Mouse (Mus musculus) cerebellum, adult 11-12 months (tissue): ENCODE measurements around the gene Coasy.

ENCODE experiments used
- DNase-seq: peaks from one replicate; pipeline ENCODE4 v3.0.0; 2022

Coasy gene

GRCm38 (mm10) chr11:101095314-101096024 is 13.1 kb downstream of the Coasy start, which contains the start of gene Psmc3ip:
Gene Psmc3ip (minus strand): TSS chr11:101095436.
- DNase-seq: peak; percentile 95

DNA sequence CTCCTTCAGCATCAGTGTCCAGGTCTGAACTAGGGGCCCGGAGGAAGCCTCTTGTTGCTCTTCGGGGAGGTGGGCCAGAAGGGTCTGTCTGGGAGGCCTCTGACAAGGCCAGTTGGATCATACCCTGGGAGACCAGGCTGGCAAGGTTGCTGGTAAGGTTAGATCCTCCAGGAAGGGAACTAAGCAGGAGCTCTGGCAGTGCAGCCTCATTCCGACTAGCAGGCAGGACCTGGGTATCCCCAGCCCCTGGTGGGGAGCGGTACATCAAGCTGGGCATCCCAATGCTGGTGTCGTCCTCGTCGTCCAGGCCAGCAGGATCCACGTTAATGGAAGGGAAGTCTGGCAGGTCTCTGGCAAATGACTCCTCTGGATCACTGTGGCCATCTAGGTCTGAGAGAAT is 15.9 kb downstream of the Coasy start:
- DNase-seq: peak; percentile 24

DNA sequence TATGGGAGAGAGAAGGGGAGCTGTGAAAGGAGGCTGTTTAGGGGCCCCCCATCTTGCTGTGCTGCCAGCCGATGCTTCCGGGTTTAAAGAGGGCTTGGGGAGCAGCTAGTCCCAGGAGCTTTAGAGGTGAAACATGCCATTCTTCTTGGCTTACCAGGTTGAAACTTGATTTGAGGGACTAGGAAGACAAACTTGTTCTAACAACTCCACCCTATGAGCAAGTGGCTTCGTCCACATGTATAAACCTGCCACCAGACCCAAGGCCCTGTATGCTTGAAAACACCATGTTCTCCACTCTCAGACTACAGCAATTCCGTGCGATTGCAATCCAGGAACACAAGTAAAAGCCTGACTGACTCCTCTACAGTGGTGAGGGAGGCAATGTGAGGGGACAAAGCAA is 20.6 kb downstream of the Coasy start:
- no peak for DNase-seq

GRCm38 (mm10) chr11:101109351-101109750 is 27.0 kb downstream of the Coasy start:
- DNase-seq: peak; percentile 12

GRCm38 (mm10) chr11:101110708-101111107 is 28.3 kb downstream of the Coasy start:
- no peak for DNase-seq

DNA sequence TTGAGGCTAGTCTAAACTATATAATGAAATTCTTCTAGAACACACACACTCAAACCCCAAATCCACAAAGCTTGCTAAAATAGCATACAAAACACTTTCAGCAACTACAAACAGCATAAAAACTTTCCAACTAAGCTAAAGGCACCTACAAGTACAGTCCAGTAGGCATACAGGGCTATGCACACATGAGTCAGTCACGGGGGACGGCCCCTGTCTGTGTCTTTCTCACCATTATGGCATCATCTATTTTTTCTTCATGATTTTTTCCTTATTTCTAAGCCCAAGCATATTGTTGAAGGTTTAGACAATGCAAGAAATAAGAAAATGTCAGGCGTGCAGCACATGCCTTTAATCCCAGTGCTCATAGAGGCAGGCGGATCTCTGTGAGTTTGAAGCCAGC is 28.8 kb downstream of the Coasy start:
- DNase-seq: no peak

DNA sequence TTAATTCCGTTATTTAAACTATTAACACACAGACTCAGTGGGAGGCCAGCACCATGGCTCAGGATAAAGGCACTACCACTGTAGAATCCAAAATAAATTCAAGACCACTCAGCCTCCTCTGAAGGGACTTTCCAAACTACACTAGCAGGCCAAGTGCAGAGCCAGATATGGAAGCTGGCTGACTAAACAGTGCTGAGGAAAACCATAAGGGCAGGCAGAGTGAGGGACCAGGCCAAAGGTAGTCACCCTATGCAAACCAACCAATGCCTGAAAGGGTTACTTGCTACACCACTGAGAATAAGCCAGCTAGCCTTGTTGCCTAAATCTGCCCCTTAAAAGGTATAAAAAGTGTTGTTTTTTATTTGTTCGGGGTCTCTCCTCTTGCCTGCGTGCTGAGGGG is 29.8 kb downstream of the Coasy start:
- peak; percentile 6 for DNase-seq

GRCm38 (mm10) chr11:101115564-101115963 is 33.2 kb downstream of the Coasy start:
- DNase-seq: peak; percentile 2

GRCm38 (mm10) chr11:101118105-101118504 is 35.7 kb downstream of the Coasy start:
- DNase-seq: peak; percentile 21

DNA sequence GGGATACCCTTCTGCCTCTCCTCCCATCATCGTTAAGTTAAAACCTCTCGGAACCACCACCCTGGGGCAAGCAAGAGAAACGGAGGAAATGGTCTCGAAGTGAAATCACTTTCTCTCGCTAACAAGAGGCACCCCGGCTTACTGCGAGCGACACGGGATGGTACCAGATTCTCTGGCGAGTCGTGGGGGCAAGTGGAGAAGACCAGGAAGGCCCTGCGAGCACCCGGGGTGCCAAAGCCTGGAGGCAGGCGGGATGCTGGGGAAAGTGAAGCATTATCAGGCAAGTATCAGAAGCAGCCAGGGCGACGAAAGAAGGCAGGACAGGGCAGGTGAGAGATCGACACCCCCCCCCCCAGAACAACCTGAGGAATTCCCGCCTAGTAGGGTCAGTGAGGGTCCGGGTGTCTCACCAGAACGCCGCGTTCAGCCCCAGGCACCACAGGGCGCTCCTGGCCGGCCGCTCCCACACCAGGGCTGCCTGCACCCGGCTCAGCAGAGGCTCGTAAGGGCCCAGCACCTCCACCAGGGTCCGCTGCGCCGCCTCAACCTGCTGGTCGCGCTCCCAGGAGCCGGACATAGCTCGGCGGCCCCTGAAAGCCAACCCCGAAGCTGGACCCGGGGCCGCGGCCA is 36.9 kb downstream of the Coasy start:
- peak; percentile 27 for DNase-seq

DNA sequence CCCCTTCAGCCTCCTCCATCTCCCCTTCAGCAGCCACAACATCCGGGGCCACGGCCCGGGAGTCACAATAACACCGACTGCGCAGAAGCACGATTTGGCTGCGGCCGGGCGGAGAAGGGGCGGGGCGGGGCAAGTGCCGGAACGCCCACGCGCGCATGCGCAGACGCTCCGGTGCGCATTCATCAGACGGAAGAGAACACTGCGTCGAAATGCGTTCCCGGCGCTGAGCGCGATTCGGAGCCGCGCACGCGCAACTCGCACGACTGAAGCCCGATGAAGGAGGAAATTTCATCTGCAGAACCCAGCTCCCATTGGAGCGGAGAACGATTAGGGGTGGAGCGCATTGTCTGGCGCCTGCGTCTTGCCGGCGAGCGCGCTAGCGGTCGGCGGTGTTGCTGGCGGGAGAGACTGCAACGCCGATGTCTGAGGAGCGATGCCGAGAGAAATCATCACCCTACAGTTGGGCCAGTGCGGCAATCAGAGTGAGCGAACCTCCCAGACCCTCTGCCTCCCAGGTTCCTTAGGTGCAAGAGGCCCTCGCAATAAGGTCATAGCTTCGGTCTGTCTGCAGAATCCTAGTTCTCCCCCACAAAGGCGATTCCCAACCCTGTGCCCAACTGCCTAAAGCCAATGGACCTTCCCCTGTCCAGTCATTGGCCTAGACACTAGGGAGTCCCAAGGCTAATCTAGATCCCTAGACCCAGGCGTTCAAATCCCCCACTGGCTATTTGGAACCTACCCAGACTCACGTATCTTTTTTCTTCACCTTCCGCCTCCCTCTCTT is 37.6 kb downstream of the Coasy start, which contains the start of the genes Retreg3 and Tubg1:
Retreg3 (minus strand) TSS at position 133 of the 784 bp plus-strand sequence.
Tubg1 (plus strand) TSS at position 178 of the 784 bp plus-strand sequence.
- peak; percentile 99 for DNase-seq

DNA sequence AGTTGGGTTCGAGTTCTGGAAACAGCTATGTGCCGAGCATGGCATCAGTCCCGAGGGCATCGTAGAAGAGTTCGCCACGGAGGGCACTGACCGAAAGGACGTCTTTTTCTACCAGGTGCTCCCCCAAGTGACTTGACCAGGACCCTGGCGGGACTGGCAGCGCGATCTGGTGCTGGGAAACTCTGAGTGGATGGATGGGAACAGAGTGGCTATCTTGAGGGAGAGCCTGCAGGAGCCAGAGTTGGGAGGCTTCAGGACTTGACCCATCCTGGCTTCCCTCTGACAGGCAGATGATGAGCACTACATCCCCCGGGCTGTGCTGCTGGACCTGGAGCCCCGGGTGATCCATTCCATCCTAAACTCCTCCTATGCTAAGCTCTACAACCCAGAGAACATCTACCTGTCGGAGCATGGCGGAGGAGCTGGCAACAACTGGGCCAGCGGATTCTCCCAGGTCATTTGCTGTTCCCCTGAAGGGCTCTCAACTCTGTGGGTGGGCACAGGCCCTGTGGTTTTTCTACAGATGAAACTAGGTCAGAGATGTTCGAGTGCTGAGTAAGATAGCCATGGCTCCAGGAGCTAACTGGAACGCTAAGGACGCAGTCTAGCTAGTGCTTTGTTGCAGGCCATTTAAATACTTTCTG is 38.3 kb downstream of the Coasy start:
- peak; percentile 51 for DNase-seq

GRCm38 (mm10) chr11:101124494-101124893 is 42.1 kb downstream of the Coasy start:
- peak; percentile 48 for DNase-seq

GRCm38 (mm10) chr11:101125008-101125407 is 42.6 kb downstream of the Coasy start:
- peak; percentile 61 for DNase-seq

DNA sequence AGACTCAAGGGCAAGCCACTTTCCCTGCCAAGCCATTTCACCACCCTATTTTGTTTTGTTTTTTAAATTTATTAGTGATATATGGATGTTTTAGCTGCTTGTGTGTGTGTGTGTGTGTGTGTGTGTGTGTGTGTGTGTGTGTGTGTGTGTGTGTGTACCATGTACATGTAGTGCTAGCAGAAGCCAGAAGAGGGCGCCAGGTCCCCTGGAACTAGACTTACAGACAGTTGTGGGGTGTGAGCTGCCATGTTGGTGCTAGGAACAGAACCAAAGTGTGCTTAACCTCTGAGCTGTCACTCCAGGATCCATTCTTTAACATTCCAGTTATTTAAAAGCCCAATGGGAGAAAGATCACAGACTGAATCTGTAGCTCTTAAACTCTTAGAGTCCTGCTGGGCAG is 44.7 kb downstream of the Coasy start:
- DNase-seq: peak; percentile 29

GRCm38 (mm10) chr11:101128996-101129577 is 46.7 kb downstream of the Coasy start:
- peak; percentile 90 for DNase-seq

- peak; percentile 70 for DNase-seq
These were observed 47.8 kb downstream of the Coasy start for GRCm38 (mm10) chr11:101130056-101130756.

DNA sequence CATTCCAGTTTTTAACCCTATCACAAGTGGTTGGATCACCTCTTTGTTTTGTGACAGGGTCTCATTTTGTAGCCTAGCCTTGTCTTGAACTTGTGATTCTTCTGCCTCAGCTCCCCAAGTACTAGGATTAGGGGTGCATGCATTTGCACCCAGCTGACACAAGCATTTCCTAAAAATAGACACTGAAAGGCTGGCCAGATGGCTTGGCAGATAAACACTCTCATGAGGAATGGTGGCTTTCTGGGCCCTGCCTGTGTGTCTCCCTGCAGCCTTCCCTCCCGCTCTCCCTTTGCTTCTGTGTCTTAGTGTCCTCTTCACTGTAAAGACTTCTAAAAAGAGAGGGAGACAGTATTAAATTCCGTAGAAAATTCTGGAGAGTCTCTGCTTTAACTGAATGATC is 48.8 kb downstream of the Coasy start:
- peak; percentile 79 for DNase-seq

DNA sequence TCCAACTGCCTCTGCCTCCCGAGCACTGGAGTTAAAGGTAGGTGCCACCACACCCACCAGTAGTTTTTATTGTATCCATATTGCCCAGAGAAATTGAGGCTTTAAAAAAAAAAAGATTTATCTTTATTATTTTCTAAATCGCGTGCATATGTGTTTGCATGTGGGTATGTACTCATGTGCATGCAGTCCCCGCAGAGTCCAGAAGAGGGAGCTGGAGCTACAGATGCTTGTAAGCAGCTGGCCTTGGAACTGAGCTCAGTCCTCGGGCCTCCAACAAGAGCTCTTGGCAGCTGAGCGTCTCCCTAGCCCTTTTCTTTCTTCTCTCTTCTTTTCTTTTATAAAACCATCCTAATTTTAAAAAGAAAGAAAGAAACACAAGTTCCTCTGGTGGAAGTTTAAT is 49.3 kb downstream of the Coasy start:
- DNase-seq: peak; percentile 47

GRCm38 (mm10) chr11:101133037-101133436 is 50.7 kb downstream of the Coasy start:
- peak; percentile 21 for DNase-seq

DNA sequence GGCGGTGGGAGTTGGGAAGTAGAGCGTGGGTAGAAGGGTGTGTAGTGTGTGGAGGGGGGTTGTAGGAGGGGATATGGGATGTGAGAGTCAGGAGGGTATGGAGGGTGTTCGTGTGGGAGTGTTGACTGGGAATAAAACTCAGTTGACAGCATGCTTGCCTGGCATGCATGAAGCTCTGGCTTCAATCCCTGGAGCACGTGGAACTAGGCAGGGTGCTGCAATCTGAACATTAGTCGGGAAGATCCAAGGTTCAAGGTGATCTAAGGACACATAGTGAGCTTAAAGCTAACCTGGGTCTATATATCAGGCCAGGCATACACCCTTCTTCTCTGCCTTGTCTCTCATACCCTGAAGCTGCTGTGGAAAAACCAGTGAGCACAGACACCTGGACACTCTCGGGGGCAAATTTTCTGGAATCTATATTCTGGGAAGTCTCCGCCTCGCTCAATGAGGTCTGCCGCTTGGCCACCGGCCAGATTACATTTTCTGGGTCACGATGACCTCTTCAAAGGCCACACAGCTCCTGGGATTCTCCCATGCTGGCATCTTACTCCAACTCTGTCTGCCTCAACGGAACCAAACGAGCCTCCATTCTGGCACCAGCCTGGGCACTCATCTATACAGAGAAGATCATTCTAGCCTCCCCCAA is 52.0 kb downstream of the Coasy start:
- DNase-seq: peak; percentile 55
